Mouse (Mus musculus) A20 (cell line): ENCODE results near the gene Asnsd1.
A peak's percentile ranks its signal among the peaks of the same experiment; 100 is the strongest.
"Not testable (repeated sequence)": the region's sequence is repeated elsewhere in the genome, so short reads cannot be mapped to it uniquely, and the experiment has no call there.

ENCODE experiments used
- DNase-seq: peaks from one replicate; pipeline ENCODE4 v3.0.0-alpha.2; 2011; ENCODE audit warnings: low read depth, low spot score

Gene Asnsd1

DNA sequence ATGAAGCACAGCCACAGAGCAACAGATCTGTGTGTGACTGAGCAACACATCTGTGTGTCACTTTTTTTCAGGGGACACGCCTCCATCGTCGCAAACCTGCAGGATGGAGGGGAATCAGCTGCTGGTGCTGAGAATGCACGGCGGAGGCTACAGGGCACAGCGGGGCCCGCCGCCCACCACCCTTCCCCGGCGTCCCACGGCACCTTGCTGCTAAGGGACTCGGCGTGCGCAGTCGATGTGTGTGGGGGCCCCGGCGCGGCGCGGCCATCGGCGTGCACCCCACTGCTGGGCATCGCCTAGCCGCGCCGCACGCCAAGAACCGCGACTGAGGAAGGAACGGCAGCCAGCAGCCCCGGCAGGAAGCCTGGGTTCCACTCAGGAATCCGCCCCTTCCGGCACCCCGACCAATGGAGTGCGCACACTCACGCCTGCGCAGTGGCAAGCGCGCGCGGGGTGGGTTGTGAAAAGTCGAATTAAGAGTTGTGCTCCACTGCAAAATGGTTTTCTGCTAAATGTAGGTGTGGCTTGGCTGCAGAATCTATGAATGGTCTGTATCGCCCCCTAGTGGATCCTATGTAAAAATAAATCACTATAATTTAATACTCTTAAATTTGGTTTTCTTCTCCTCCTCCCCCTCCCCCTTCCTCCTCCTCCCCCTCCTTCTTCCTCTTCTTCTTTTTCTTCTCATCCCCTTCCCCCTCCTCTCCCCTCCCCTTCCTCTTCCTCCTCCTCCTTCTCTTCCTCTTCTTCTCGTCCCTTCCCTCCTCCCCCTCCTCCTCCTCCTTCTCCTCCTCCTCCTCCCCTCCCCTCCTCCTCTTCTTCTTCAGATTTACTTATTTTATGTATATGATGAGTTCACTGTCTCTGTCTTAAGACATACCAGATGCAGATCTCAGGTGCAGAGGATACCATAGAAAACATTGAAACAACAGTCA, at the start of gene Asnsd1, which contains the start of the genes Asdurf and Gm28551:
TSS of gene Asnsd1 (minus strand) at position 426 of the 935 bp plus-strand sequence.
TSS of gene Asdurf (minus strand) at position 293 of the 935 bp plus-strand sequence.
TSS of gene Gm28551 (minus strand) at position 341 of the 935 bp plus-strand sequence.
- DNase-seq, result peak; percentile 97

DNA sequence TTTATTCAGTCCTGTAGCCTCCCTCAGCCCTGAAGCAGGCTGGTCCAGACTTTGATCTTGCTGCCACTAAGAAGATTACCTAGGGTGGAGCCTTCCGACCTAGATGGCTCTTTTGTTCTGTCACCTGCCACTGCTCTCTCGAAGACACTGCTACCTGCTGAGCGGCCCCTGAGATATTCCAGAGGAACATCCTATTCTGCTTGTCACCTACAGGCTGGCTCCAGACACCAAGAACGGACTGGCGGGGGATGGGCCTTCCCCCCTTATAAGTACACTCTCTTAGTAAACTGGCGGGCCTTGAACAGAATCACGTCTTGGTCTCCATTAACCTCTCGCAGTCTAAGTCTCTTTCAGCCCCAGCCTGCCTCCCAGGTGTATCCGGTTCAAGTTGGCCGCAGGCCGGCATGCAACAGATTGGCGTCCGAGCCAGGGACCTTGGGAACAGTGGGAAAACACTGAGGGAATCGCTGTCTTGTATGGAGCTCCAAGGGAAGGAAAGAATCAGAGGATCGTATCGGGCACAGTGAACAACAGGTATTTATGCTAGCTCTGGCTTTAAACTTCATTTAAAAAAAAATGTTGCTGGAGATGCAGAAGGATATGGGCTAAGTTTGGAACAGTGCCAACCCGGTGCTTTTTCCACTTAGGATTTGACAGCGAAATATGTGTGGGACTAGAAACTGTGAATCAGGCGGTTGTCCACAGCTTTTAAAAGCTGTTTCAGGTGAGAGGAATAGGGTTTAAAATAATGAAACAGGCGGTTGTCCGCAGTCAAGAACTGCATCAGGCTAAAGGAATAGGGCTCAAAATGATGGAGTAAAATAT, 41.6 kb upstream of the Asnsd1 start:
- not testable (repeated sequence) for DNase-seq

DNA sequence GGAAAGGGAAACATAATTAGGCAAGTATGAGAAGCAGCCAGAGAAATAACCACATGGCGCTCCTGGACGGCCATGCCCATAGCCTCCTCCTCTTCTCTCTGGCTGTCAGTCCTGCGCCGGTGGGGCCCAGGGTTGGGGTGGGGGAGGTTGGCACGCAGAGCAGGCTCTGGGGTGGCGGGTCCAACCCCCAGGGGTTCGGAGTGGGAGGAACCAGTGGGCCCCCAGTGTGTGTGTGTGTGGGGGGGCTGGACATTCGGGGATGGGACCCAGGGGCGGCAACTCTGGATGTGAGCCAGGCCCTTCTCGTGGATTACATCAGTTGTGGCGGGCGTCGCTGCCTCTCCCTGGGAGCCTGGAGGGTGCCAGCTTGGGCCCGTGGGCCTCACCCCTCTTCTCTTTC, 36.2 kb upstream of the Asnsd1 start:
- no peak for DNase-seq

DNA sequence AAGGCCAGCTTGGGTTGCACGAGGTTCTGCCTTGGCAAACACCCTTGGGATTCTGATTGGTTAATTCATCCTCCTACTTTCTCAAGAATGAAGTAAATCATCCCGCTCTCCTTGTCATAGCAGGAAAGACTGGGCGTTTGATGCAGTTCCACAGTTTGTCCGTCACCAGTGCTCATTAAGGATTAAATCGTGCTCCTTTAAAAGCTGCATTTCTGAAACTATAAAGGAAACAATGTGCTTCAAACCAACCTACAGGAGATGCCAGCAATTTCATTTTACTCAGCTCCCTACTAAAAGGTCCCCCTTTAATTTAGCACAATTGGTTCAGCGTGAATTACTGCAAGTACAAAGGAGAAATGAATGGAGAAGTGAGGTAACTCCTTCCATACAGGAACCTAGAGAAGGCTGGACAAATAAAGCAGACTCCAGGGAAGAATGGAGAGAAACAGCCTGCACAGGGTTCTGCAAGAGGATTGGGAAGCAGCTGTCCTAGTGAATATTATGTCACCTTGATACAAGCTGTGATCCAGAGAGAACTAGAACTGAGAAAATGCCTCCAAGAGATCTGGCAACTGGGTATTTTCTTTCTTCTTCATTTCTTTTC, 31.6 kb upstream of the Asnsd1 start:
- DNase-seq, result no peak

DNA sequence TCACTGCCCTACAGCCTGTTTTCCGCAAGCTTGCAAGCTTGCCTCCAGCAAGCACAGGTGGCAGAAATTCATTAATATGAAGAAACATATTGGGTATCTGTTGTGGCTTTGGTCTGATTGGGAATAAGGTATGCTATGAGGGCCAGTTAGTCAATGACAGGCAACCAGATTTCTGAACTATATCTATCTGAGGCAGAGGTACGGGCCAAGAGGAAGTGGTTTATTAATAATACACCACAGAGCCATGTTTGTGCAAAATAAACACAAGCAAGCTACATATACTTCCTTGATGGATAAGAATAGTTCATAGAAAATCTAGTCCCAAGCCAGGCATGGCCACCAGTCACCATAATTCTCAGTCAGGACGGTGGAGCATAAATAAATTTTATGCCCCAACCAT, 25.2 kb upstream of the Asnsd1 start:
- no peak for DNase-seq

DNA sequence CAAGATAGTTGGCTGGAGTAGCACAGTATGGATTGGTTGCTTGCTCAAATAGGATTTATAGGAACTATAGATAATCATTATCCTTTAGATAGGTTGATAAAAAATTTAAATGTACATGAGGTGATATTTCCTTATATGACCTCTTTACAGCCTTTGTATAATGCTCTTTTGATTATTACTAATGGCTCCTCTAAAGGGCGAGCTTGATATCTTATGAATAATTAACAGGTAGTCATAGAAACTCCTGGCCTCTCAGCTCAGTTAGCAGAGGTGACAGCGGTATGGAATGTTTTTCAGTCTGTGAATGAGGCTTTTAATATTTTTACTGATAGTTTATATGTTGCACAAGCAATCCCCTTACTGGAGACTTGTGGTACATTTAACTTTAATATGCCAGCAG, 23.4 kb upstream of the Asnsd1 start:
- not testable (repeated sequence) for DNase-seq

DNA sequence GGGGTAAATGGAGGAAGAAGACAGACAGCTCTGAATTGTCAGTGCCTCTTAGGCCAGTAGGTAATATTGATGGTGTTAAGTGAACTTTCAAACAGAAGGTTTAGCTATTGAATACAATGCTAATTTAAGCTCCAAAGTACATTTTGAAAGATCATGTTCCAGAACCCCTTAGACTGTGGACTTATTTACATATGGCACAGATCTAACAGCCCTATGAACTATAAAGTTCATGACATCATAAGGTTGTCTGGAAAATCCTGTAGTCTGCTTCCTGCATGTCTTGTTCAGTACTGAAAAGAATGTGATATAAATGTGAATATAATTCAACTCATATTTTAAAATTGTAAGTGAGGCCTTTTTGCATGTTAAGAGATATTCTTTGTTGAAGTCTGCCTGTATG, 6.4 kb upstream of the Asnsd1 start:
- no peak for DNase-seq

DNA sequence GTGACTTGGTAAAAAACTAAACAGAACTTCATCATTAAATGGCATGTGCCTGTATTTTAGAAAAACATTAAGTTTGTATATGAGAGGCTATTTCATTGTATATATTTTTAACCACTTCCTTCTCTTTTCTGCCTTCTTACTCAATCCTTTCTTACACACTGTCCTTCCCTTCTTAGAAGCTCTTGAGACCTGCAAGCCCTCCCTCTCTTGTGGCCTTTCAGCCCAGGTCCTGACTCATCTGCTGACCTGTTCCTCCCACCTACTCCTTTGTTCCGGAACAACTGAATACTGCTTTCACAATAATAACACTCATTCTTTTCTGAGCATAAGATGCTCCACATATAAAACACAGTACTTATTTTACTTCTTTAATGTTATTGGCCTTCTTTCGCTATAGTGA, 11.5 kb downstream of the Asnsd1 start:
- DNase-seq, result no peak

DNA sequence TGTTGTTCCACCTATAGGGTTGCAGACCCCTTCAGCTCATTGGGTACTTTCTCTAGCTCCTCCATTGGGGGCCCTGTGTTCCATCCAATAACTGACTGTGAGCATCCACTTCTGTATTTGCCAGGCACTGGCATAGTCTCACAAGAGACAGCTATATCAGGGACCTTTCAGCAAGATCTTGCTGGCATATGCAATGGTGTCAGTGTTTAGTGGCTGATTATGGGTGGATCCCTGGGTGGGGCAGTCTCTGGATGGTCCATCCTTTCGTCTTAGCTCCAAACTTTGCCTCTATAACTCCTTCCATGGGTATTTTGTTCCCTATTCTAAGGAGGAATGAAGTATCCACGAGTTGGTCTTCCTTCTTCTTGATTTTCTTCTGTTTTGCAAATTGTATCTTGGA, 15.1 kb downstream of the Asnsd1 start:
- not testable (repeated sequence) for DNase-seq

DNA sequence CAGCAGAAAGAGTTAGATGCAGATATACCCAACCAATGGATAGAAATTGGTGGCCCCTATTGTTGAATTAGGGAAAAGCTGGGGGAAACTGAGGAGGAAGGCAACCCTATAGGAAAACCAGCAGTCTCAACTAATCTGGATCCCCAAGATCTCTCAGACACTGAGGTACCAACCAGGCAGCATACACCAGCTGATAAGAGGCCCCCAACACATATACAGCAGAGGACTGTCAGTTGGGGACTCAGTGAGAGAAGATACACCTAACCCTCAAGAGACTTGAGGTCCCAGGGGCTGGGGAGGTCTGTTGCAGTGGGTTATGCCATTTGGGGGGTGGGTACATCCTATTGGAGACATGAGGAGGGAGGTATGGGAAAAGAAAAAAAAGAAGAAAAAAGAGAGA, 17.1 kb downstream of the Asnsd1 start:
- no peak for DNase-seq

DNA sequence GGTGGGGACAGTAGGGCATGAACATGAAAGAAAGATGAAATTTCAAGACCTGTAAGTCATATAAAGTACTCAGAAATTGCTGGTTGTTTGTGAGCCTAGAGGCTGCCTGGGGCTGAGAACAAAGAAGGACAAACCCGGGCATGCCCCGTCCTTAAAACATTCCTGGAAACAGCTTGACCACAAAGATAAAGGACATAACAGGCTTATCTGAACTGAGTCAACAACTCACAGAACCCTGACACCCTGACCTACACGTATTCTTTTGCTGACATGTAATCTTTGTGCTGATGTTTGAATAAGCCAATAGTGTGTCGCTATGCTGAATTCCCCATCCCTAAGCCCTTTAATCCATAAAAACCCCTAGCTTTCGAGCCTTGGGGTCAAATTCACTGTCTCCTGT, 19.0 kb downstream of the Asnsd1 start:
- not testable (repeated sequence) for DNase-seq

DNA sequence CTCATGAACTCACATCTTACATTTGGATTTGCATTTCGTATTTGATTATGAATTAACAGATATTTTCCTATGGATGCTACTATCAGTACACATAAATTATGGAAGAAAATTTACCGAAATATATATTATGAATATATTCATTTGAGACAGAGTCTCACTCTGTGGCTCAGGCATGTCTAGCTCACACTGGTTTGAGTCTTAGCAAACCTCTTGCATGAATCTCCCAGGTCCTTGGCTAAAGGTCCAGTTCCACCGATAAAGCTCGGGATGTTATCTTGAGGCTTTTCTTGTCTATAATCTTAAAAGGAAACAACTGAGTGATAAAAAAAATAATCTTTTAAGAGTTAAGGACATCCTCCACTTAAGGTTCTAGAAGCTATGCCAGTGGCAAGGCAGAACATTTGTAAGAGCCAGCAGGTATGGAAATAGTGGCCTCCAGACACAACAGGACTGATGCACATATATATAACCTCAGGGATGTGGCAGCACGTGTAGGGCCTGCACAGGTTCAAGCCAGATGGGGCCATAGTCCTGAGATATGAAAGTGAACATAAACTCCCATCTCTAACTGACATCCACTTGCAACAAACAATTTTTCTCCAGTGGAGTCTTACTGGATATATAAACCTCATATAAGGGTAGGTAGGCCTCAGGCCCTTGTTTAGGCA, 27.6 kb downstream of the Asnsd1 start:
- no peak for DNase-seq

DNA sequence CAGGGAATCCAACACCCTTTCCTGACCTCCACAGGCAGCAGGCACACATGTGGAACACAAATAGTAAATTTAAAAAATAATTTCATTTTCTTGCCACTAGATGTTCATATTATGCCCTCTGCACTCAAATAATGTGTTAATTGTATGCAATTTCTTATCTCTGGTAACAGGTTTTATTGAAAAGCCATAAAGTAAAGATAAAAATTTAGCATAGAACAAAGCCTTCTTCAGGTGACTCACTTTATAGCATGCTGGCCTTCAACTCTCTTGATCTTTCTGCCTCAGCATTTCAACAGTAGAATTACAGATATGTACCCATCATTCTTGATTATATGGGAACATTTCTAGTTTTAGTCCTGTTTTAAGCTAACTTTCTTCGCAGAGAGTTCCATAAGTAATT, 28.3 kb downstream of the Asnsd1 start:
- no peak for DNase-seq

DNA sequence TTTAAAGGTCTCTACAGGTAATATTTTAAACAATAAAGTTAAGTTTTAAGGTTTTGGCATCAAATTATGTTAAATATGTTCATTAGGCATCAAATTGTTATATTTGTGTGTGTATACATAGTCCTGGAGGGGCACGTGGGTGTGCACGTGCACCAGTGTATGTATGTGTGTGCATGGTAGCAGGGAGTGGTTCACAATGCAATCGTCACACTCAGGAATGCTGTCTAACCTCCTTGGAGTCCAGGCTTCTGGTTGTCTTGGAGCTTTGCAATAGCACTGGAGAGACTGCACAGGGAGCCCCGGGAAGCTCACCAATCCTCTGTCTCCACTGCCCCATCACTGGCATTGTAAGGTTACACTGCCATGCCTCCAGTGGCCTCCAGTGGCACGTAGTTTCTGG, 29.3 kb downstream of the Asnsd1 start:
- no peak for DNase-seq

DNA sequence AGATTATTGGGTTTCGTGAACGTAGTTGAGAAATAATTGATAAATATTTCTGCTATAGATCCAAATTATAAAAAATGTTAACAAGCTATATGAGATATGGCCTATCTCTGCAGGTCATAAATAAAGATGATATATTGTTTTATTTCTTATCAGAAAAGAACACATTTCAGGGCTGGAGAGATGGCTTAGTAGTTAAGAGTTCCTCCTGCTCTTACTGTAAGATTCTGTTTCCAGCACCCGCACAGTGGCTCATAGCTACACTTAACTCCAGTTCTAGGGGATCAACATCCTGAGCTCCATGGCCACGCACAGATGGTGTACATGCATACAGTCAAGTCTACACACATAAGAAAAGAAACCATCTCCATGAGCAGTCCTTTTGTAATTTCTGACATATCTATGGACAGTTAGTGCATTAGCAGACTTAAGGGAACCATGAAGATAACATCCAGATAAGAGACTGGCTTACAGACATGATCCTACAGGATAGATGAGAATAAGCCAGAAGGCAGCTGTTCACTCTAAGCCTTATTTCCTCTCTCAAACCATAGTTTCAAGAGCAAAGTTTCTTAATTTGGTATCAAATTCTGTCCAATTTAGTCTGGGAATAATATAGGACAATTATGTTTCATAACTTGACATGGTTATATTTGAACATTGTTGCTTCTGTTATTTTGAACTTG, 30.7 kb downstream of the Asnsd1 start:
- DNase-seq, result no peak

DNA sequence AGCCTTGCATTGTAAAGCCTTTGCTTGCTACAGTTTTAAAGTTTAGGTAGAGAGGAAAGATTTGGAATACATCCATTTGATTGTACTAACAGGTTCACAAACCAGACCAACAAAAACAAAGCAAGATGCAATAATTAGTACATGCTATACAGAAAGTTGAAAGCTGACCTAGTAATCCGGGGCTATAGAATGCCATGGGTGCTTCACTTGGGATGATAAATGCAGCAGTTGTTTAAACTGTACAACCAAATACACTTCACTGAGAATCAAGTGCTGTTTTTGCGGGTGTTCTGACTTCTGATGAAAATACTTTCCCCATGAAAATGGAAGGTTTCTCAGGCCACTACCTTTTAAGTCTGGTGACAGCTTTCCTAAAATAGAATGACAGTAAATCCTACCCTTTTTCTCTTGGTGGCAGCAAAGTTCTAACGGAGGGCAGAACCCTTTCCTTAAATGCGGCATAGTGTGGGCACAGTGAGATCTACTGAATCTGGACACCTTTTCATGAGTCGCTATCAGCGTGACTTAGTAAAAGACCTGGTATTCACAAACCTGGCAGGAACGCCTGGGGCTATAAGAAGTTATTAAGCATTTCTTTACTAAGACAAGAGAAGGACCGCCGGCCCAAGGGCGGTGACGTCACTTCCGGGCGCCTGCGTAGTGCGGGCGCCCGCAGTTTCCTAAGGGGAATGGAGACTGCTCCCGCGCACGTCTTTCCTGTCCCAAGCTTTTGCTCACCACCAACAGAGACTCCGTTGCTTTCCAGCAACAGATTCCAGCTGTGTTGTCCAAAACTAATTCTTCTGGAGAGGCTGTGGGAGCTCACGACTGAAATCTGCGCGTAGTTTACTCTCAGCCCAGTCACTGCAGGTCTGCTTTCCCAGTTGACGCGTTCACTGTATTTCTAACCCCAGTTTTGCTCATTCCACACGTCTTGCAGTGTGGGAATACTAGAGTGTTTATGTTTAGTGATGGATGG, 39.3 kb downstream of the Asnsd1 start, which contains the start of gene Osgepl1:
TSS of gene Osgepl1 (plus strand) at position 636 of the 979 bp plus-strand sequence.
- DNase-seq, result peak; percentile 92

DNA sequence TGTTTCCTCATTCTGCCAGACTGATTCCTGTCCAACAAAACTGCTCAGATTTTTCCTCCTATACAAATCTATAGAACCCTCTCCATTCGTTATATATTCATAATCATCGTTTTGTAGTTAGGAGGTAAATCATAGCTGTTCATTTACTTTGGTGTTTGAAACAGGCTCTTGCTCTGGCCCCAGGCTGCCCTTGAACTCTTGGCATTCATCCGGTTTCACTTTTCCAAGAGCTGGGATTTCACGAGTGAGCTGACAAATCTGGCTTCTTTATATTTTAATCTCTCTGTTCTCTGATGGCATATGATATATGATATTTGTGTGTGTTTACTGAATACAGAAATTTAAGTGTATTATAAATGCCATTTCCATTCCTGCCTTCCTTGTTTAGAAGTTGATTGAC, 52.0 kb downstream of the Asnsd1 start:
- DNase-seq, result no peak

DNA sequence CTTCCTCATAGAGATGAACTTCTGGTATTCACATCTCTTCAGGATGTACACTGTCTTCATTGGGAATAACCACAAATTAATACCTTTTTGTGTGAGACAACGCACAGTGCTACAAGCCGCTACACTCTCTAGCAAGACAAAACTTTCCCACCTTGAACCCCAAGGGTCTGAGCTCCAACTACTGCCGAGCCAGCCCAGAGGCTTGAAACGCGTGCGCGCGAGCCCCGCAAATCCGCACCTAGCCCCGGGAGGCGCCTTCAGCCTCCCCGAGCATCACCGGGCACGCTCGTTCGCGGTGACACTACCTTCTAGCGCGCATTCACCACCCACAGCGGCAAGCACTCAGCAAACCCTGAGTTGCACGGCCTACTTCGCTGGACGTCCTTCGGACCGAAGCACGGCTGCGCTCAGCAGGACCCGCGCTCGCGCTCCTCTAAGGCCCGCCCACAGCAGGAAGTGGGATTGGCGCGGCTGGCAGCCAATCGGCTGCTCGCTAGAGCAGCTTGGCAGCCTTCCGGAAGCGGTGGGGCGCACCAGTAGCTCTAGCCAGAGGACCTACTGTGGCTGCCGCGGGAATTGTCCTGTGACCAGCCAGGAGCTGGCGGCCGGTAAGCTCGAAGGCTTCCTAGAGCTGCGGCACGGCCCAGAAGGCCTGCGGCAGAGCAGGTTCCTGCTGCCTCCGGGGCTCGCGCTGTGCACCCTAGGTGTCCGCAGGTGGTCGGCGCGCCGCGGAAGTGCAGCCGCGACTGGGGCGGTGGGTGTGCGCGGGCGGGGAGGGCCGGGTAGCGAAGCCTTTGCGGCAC, 55.8 kb downstream of the Asnsd1 start, which contains the start of the genes Pms1, Ormdl1 and Gm28778:
TSS of gene Pms1 (minus strand) at position 438 of the 803 bp plus-strand sequence.
TSS of gene Ormdl1 (plus strand) at position 515 of the 803 bp plus-strand sequence.
TSS of gene Gm28778 (plus strand) at position 531 of the 803 bp plus-strand sequence.
- peak; percentile 97 for DNase-seq
